Mouse (Mus musculus) small intestine, adult 2 months (tissue): Measurements from ENCODE around the gene Lmod2.

Experiments
- CTCF ChIP-seq: fragments of 200-500 bp; IDR thresholded peaks from 2 replicates; pipeline ENCODE4 v1.5.1; 2012; ENCODE audit warnings: low read depth, mild to moderate bottlenecking, control low read depth, inconsistent platforms, low read length, moderate library complexity, mixed read lengths; ENCODE audit not compliant: insufficient replicate concordance, insufficient read length; ENCODE audit errors: extremely low read depth
- POLR2A ChIP-seq: fragments of 200-500 bp; IDR thresholded peaks from 2 replicates; pipeline ENCODE4 v1.6.1; 2012; ENCODE audit warnings: low read depth, mild to moderate bottlenecking, control low read depth, inconsistent platforms, low read length, moderate library complexity

DNA sequence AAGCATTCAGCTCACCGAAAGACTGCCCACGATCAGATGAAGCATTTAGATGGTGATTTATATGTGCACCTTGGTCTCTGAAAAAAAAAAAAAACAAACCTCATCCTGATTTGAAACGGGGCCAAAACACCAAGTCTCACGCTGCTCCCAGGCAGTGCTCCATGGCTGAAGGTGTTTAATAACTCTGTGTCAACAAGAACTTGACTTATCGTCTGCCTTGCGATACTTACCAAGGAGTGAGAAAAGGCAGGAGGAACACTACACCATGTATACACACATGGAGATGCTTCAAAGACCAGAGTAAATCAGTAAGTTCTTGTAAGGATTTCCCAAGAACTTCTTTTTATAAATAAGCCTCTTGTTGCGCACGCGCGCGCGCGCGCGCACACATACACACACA lies 10.0 kb downstream of the Lmod2 start:
- TF ChIP-seq CTCF: no peak
- TF ChIP-seq POLR2A: no peak
